Mouse (Mus musculus) CH12.LX (cell line): Measurements from ENCODE around the gene Klhl32.

Source experiments
- CTCF ChIP-seq, 2 experiments: IDR thresholded peaks in 1 of 2; conservative IDR thresholded peaks in 1 of 2; 2 replicates each; pipeline ENCODE4 v1.5.1; 2011 to 2012; ENCODE audit warnings: low read depth in 2 of 2, low read length in 2 of 2, improper control_type of control experiment in 1 of 2, inconsistent platforms in 1 of 2, mild to moderate bottlenecking in 1 of 2, moderate library complexity in 1 of 2
- HCFC1 ChIP-seq: IDR thresholded peaks from 2 replicates; pipeline ENCODE4 v1.6.1; 2012; ENCODE audit warnings: low read depth, mild to moderate bottlenecking, inconsistent platforms, low read length, improper control_type of control experiment
- MAX ChIP-seq: IDR thresholded peaks from 2 replicates; pipeline ENCODE4 v1.6.1; 2011; ENCODE audit warnings: low read length, improper control_type of control experiment
- NRF1 ChIP-seq: IDR thresholded peaks from 2 replicates; pipeline ENCODE4 v1.6.1; 2014; ENCODE audit warnings: low read depth, mild to moderate bottlenecking, inconsistent platforms, low read length, improper control_type of control experiment, moderate library complexity
- POLR2A ChIP-seq: IDR thresholded peaks from 2 replicates; pipeline ENCODE4 v1.6.1; 2011; ENCODE audit warnings: low read depth, mild to moderate bottlenecking, improper control_type of control experiment, low read length
- SMC3 ChIP-seq: IDR thresholded peaks from 2 replicates; pipeline ENCODE4 v1.6.1; 2011; ENCODE audit warnings: low read depth, low read length, improper control_type of control experiment

DNA sequence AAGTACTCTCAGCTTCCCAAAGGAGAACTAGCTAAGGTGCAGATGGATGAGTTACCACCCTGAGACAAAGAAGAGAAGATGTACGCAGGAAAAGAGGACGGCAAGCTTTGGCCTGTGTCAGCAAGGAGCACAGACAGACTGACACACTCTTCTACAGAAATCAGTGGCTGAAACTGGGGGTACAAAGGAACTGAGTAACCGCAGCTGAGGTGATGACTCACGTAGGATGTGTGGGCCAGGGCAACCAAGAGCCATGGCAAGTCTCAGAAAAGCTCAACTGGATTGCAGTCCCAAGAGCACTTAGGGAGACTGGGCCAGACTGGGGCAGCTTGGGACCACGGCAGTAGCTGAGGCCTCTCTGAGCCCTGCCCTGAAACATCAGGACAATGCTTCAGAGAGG, 53.6 kb downstream of the Klhl32 start:
- no peak for TF ChIP-seq HCFC1
- TF ChIP-seq MAX = no peak
- no peak for TF ChIP-seq POLR2A
- no peak for TF ChIP-seq NRF1
- no peak for TF ChIP-seq CTCF (conservative IDR thresholded peaks at IDR 0.05 in 1 of 2, IDR thresholded peaks at IDR 0.05 in 1 of 2; ENCODE audit: low read depth in 2 of 2, low read length in 2 of 2)
- no peak for TF ChIP-seq SMC3
